Mouse (Mus musculus) bone marrow macrophage, adult 2 months (primary cell): ENCODE results near the gene Gm17334.

Experiments used
- CTCF ChIP-seq: IDR thresholded peaks from 2 replicates; pipeline ENCODE4 v1.5.1; 2012; ENCODE audit warnings: low read depth, mild to moderate bottlenecking, low read length, moderate library complexity
- POLR2A ChIP-seq: IDR thresholded peaks from 2 replicates; pipeline ENCODE4 v1.6.1; 2012; ENCODE audit warnings: mild to moderate bottlenecking, low read depth, low read length, borderline replicate concordance

- TF ChIP-seq POLR2A: no peak
- no peak for TF ChIP-seq CTCF
These were observed 48.4 kb upstream of the Gm17334 start for GRCm38 (mm10) chr11:53821230-53821944.
